Mouse (Mus musculus): ENCODE results near the gene Olfr1396.

- TF ChIP-seq CTCF (IDR thresholded peaks at IDR 0.05; ENCODE audit: control insufficient read depth, insufficient read depth, low read length) (no peak), POLR2A (IDR thresholded peaks at IDR 0.05; ENCODE audit: borderline replicate concordance, control insufficient read depth, low read depth, low read length) (no peak)
Measured at GRCm38 (mm10) chr11:49112624-49113219, 2.0 kb downstream of the Olfr1396 start.

Data from bone marrow, adult 2 months (tissue).